Mouse (Mus musculus) E14TG2a.4 (cell line): ENCODE results near the gene Rdh16f2.

Source experiments
- CTCF ChIP-seq: conservative IDR thresholded peaks from 2 replicates; pipeline ENCODE4 v1.5.1; 2014; ENCODE audit warnings: low read length
- NANOG ChIP-seq: IDR thresholded peaks from 2 replicates; pipeline ENCODE4 v1.6.1; 2014; ENCODE audit warnings: borderline replicate concordance, low read length, mixed read lengths
- POU5F1 ChIP-seq: IDR thresholded peaks from 2 replicates; pipeline ENCODE4 v1.6.1; 2014; ENCODE audit warnings: low read length, borderline replicate concordance

DNA sequence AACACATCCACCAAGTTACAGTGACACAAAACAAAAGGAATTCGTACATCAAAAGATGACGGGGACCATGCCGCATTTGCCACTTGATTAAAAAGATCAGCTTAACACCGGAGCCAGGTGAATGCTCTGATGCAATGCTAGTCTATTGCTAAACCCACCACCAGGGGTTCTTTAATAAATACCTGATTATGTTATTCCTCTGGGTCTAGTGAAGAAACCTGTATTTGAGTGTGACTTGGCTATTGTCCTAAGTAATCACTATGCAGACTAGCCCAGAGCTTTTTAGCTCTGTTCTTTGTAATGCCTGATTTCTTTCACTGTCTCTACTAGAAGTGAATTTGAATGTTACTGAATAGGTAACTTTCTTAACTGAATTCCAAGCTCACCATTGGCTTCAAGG lies 14.8 kb downstream of the Rdh16f2 start:
- TF ChIP-seq CTCF (no peak), POU5F1 (no peak), NANOG (peak; percentile 13; the same call in 1 of the 2 replicates)
